Mouse (Mus musculus) neural tube, embryonic 13.5 days (tissue): ENCODE measurements at regions not wholly inside any gene's neighbourhood (a gene's known extent, or its start where the extent isn't known, plus 50 kb on each side); places are given as distances from the start of the nearest gene placed in this dataset.

ENCODE experiments used
- ATAC-seq: fragments of 200-750 bp; cut with Nextera tagmentation; 2 replicates; pipeline ENCODE4 v1.8.0; 2017; ENCODE audit warnings: low read depth, mild to moderate bottlenecking, moderate TSS enrichment, moderate library complexity
- H3K27ac ChIP-seq: fragments of 300-500 bp; sonication (generic); replicated peaks from 2 replicates; pipeline ENCODE4 v1.5.1; 2015; ENCODE audit warnings: moderate library complexity, mild to moderate bottlenecking, inconsistent platforms
- H3K27me3 ChIP-seq: fragments of 300-500 bp; sonication (generic); 2 replicates; pipeline ENCODE4 v1.6.1; 2015; ENCODE audit warnings: mild to moderate bottlenecking, inconsistent platforms
- H3K36me3 ChIP-seq: fragments of 300-500 bp; sonication (generic); 2 replicates; pipeline ENCODE4 v1.6.1; 2015; ENCODE audit warnings: mild to moderate bottlenecking, inconsistent platforms
- H3K4me1 ChIP-seq: fragments of 300-500 bp; sonication (generic); replicated peaks from 2 replicates; pipeline ENCODE4 v1.6.1; 2015; ENCODE audit warnings: inconsistent platforms
- H3K4me2 ChIP-seq: fragments of 300-500 bp; sonication (generic); 2 replicates; pipeline ENCODE4 v1.6.1; 2015; ENCODE audit warnings: inconsistent platforms, mild to moderate bottlenecking, moderate library complexity
- H3K4me3 ChIP-seq: fragments of 300-500 bp; sonication (generic); 2 replicates; pipeline ENCODE4 v1.5.1; 2015; ENCODE audit warnings: mild to moderate bottlenecking, inconsistent platforms
- H3K9ac ChIP-seq: fragments of 300-500 bp; sonication (generic); 2 replicates; pipeline ENCODE4 v1.6.1; 2015; ENCODE audit warnings: moderate library complexity, mild to moderate bottlenecking, inconsistent platforms
- H3K9me3 ChIP-seq: fragments of 300-500 bp; sonication (generic); 2 replicates; pipeline ENCODE4 v1.6.1; 2016; ENCODE audit warnings: inconsistent platforms
- WGBS: fragments of 180-500 bp; shearing (Covaris S2); methylation state at CpG from one replicate; pipeline ENCODE4 v1.1.7; 2015; 5-methylcytosine and 5-hydroxymethylcytosine counted together

- Histone ChIP-seq H3K4me2 (no peak overlapping the region), H3K4me1 (peaks cover 3% of the 10 kb centered on the region; the same call in 1 of the 2 replicates), H3K27ac (no peak overlapping the region), H3K36me3 (no peaks in the 10 kb centered on the region), H3K9ac (no peak overlapping the region), H3K4me3 (no peak overlapping the region), H3K27me3 (no peaks in the 10 kb centered on the region), H3K9me3 (no peaks in the 10 kb centered on the region)
- no peak for ATAC-seq
- 87% methylated on average over 5 of the region's 5 CpGs for WGBS
Observed at GRCm38 (mm10) chr9:46724231-46724630, 274.3 kb upstream of the Gm4791 start.

GRCm38 (mm10) chr9:46713415-46713814 is 285.1 kb upstream of the Gm4791 start:
- H3K4me1 ChIP-seq, result no peaks in the 10 kb centered on the region
- H3K9me3 ChIP-seq, result no peaks in the 10 kb centered on the region
- no peak for ATAC-seq
- no peaks in the 10 kb centered on the region for H3K36me3 ChIP-seq
- 91% methylated on average over 10 of the region's 10 CpGs for WGBS
- H3K27me3 ChIP-seq, result no peaks in the 10 kb centered on the region
- no peak overlapping the region for H3K27ac ChIP-seq
- no peak overlapping the region for H3K4me3 ChIP-seq
- H3K9ac ChIP-seq, result no peak overlapping the region
- no peak overlapping the region for H3K4me2 ChIP-seq

- 49% methylated on average over 10 of the region's 10 CpGs for WGBS
- no peaks in the 10 kb centered on the region for H3K36me3 ChIP-seq
- peak overlapping the region; percentile 57 for H3K27ac ChIP-seq
- 0 out of 2 replicates have a peak, but pooled peaks cover 5% of the 10 kb centered on the region for H3K27me3 ChIP-seq
- H3K9ac ChIP-seq, result no peak overlapping the region
- H3K4me2 ChIP-seq, result no peak overlapping the region
- peaks cover 33% of the 10 kb centered on the region for H3K4me1 ChIP-seq
- H3K9me3 ChIP-seq, result no peaks in the 10 kb centered on the region
- H3K4me3 ChIP-seq, result no peak overlapping the region
- no peak for ATAC-seq
Observed at GRCm38 (mm10) chr9:46704151-46704905, 294.2 kb upstream of the Gm4791 start.

GRCm38 (mm10) chr9:46703674-46704073 is 294.9 kb upstream of the Gm4791 start:
- H3K36me3 ChIP-seq, result no peaks in the 10 kb centered on the region
- peak; percentile 69 for ATAC-seq
- WGBS, result 27% methylated on average over 8 of the region's 8 CpGs
- no peak overlapping the region for H3K4me2 ChIP-seq
- H3K4me3 ChIP-seq, result no peak overlapping the region
- H3K27me3 ChIP-seq, result 0 out of 2 replicates have a peak, but pooled peaks cover 5% of the 10 kb centered on the region
- H3K9ac ChIP-seq, result no peak overlapping the region
- peaks cover 33% of the 10 kb centered on the region for H3K4me1 ChIP-seq
- no peaks in the 10 kb centered on the region for H3K9me3 ChIP-seq
- peak overlapping the region; percentile 57 for H3K27ac ChIP-seq

GRCm38 (mm10) chr9:46702901-46703636 is 295.5 kb upstream of the Gm4791 start:
- Histone ChIP-seq H3K4me2 (no peak overlapping the region), H3K9ac (no peak overlapping the region), H3K4me3 (no peak overlapping the region), H3K9me3 (no peaks in the 10 kb centered on the region), H3K36me3 (no peaks in the 10 kb centered on the region), H3K4me1 (peaks cover 33% of the 10 kb centered on the region), H3K27me3 (0 out of 2 replicates have a peak, but pooled peaks cover 5% of the 10 kb centered on the region), H3K27ac (peak overlapping the region; percentile 57)
- 45% methylated on average over 13 of the region's 13 CpGs for WGBS
- ATAC-seq, result peak; percentile 32; the same call in 1 of the 2 replicates

- Histone ChIP-seq H3K27ac (peak overlapping the region; percentile 57), H3K27me3 (0 out of 2 replicates have a peak, but pooled peaks cover 4% of the 10 kb centered on the region), H3K4me3 (no peak overlapping the region), H3K9me3 (no peaks in the 10 kb centered on the region), H3K4me2 (peak overlapping the region; percentile 30), H3K36me3 (no peaks in the 10 kb centered on the region), H3K4me1 (peaks cover 33% of the 10 kb centered on the region), H3K9ac (peak overlapping the region; percentile 43; the same call in 1 of the 2 replicates)
- whole genome bisulfite sequencing, result 11% methylated on average over 16 of the region's 16 CpGs
- peak; percentile 79 for ATAC-seq
Observed at GRCm38 (mm10) chr9:46702053-46702900, 296.3 kb upstream of the Gm4791 start.

GRCm38 (mm10) chr9:46696171-46696570 is 302.4 kb upstream of the Gm4791 start:
- Histone ChIP-seq H3K9ac (no peak overlapping the region), H3K4me2 (no peak overlapping the region), H3K27me3 (no peaks in the 10 kb centered on the region), H3K4me1 (no peaks in the 10 kb centered on the region), H3K36me3 (no peaks in the 10 kb centered on the region), H3K9me3 (0 out of 2 replicates have a peak, but pooled peaks cover 3% of the 10 kb centered on the region), H3K27ac (no peak overlapping the region), H3K4me3 (no peak overlapping the region)
- WGBS, result 82% methylated on average over 2 of the region's 2 CpGs
- ATAC-seq, result no peak

- no peak for ATAC-seq
- 76% methylated on average over 5 of the region's 5 CpGs for WGBS
- Histone ChIP-seq H3K4me1 (peaks cover 10% of the 10 kb centered on the region), H3K27ac (no peak overlapping the region), H3K9ac (no peak overlapping the region), H3K4me3 (no peak overlapping the region), H3K9me3 (no peaks in the 10 kb centered on the region), H3K27me3 (no peaks in the 10 kb centered on the region; the same call in 1 of the 2 replicates), H3K4me2 (no peak overlapping the region), H3K36me3 (no peaks in the 10 kb centered on the region)
Observed at GRCm38 (mm10) chr9:46689331-46689730, 309.2 kb upstream of the Gm4791 start.

- Histone ChIP-seq H3K9ac (no peak overlapping the region), H3K27me3 (no peaks in the 10 kb centered on the region; the same call in 1 of the 2 replicates), H3K36me3 (no peaks in the 10 kb centered on the region), H3K4me2 (no peak overlapping the region), H3K4me1 (peaks cover 16% of the 10 kb centered on the region), H3K9me3 (no peaks in the 10 kb centered on the region), H3K4me3 (no peak overlapping the region), H3K27ac (peak overlapping the region; percentile 47; the same call in 1 of the 2 replicates)
- ATAC-seq, result peak; percentile 67; the same call in 1 of the 2 replicates
- WGBS, result 37% methylated on average over 15 of the region's 15 CpGs
Observed at GRCm38 (mm10) chr9:46684113-46684850, 314.3 kb upstream of the Gm4791 start.

GRCm38 (mm10) chr9:46672050-46672449 is 326.5 kb upstream of the Gm4791 start:
- no peak for ATAC-seq
- 0 out of 2 replicates have a peak, but pooled peaks cover 4% of the 10 kb centered on the region for H3K4me1 ChIP-seq
- no peaks in the 10 kb centered on the region for H3K27me3 ChIP-seq
- H3K36me3 ChIP-seq, result no peaks in the 10 kb centered on the region
- H3K4me3 ChIP-seq, result no peak overlapping the region
- no peak overlapping the region for H3K4me2 ChIP-seq
- H3K9me3 ChIP-seq, result no peaks in the 10 kb centered on the region
- WGBS, result 37% methylated on average over 3 of the region's 3 CpGs
- H3K9ac ChIP-seq, result no peak overlapping the region
- no peak overlapping the region for H3K27ac ChIP-seq

- no peaks in the 10 kb centered on the region for H3K36me3 ChIP-seq
- no peak for ATAC-seq
- WGBS, result 82% methylated on average over 8 of the region's 8 CpGs
- no peak overlapping the region for H3K9ac ChIP-seq
- no peak overlapping the region for H3K4me2 ChIP-seq
- no peak overlapping the region for H3K27ac ChIP-seq
- H3K27me3 ChIP-seq, result 0 out of 2 replicates have a peak, but pooled peaks cover 2% of the 10 kb centered on the region
- H3K4me1 ChIP-seq, result no peaks in the 10 kb centered on the region; the same call in 1 of the 2 replicates
- H3K9me3 ChIP-seq, result no peaks in the 10 kb centered on the region
- no peak overlapping the region for H3K4me3 ChIP-seq
Observed at GRCm38 (mm10) chr9:46654422-46654821, 334.6 kb upstream of the 4931429L15Rik start.
